Mouse (Mus musculus) liver, embryonic 14.5 days (tissue): ENCODE measurements at regions not wholly inside any gene's neighbourhood (a gene's known extent, or its start where the extent isn't known, plus 50 kb on each side); places are given as distances from the start of the nearest gene placed in this dataset.

Source experiments
- ATAC-seq: fragments of 200-750 bp; cut with Nextera tagmentation; 2 replicates; pipeline ENCODE4 v1.8.0; 2017; ENCODE audit warnings: moderate number of reproducible peaks, mild to moderate bottlenecking, moderate library complexity; ENCODE audit not compliant: insufficient read depth
- DNase-seq, 3 experiments: peaks; one replicate each; pipeline ENCODE4 v3.0.0-alpha.2; 2012 to 2013; ENCODE audit warnings: low read depth in 3 of 3, low spot score in 3 of 3
- H3K27ac ChIP-seq: fragments of 300-500 bp; sonication (generic); 2 replicates; pipeline ENCODE4 v1.5.1; 2014; ENCODE audit warnings: moderate library complexity, mild to moderate bottlenecking, control low read depth, inconsistent platforms
- H3K27me3 ChIP-seq: fragments of 300-500 bp; sonication (generic); 2 replicates; pipeline ENCODE4 v1.6.1; 2014; ENCODE audit warnings: mild to moderate bottlenecking, low read length, moderate library complexity; ENCODE audit not compliant: control insufficient read depth, insufficient read depth
- H3K36me3 ChIP-seq: fragments of 300-500 bp; sonication (generic); replicated peaks from 2 replicates; pipeline ENCODE4 v1.6.1; 2014; ENCODE audit warnings: low read depth; ENCODE audit not compliant: control insufficient read depth, insufficient read depth
- H3K4me1 ChIP-seq, 2 experiments: fragments of 200-500 bp in 1 of 2; fragments of 300-500 bp in 1 of 2; sonication (generic) in 1 of 2; replicated peaks; 2 replicates each; pipeline ENCODE4 v1.6.1; 2012 to 2014; ENCODE audit warnings: antibody characterized with exemption in 1 of 2, inconsistent platforms in 1 of 2, low read length in 1 of 2; ENCODE audit not compliant: control insufficient read depth in 2 of 2, insufficient read depth in 2 of 2
- H3K4me2 ChIP-seq: fragments of 300-500 bp; sonication (generic); 2 replicates; pipeline ENCODE4 v1.6.1; 2014; ENCODE audit warnings: low read depth, mild to moderate bottlenecking, control low read depth, moderate library complexity
- H3K4me3 ChIP-seq, 2 experiments: fragments of 200-500 bp in 1 of 2; fragments of 300-500 bp in 1 of 2; sonication (generic) in 1 of 2; 2 replicates each; pipeline ENCODE4 v1.5.1; 2012 to 2014; ENCODE audit warnings: low read depth in 2 of 2, low read length in 2 of 2, mild to moderate bottlenecking in 2 of 2, control low read depth in 1 of 2, inconsistent platforms in 1 of 2, moderate library complexity in 1 of 2; ENCODE audit not compliant: insufficient read depth in 1 of 2
- H3K9ac ChIP-seq: fragments of 300-500 bp; sonication (generic); replicated peaks from 2 replicates; pipeline ENCODE4 v1.6.1; 2014; ENCODE audit warnings: mild to moderate bottlenecking, control low read depth, moderate library complexity
- H3K9me3 ChIP-seq: fragments of 300-500 bp; sonication (generic); 2 replicates; pipeline ENCODE4 v1.6.1; 2016; ENCODE audit warnings: low read length, mixed read lengths; ENCODE audit not compliant: control insufficient read depth
- CTCF ChIP-seq: IDR thresholded peaks from 2 replicates; pipeline ENCODE4 v1.5.1; 2016; ENCODE audit warnings: antibody characterized with exemption, low read depth, control low read depth
- EP300 ChIP-seq: IDR thresholded peaks from 2 replicates; pipeline ENCODE4 v1.6.1; 2016; ENCODE audit warnings: antibody characterized with exemption, low read depth
- WGBS: fragments of 180-500 bp; shearing (Covaris S2); extraction: QIAGEN DNeasy Blood & Tissue Kit; methylation state at CpG from one replicate; pipeline ENCODE4 v1.1.7; 2014; ENCODE audit not compliant: insufficient replicate concordance; 5-methylcytosine and 5-hydroxymethylcytosine counted together

GRCm38 (mm10) chr3:77832230-77832805, 1454.0 kb downstream of the Rapgef2 start:
- H3K9me3 ChIP-seq, result no peaks in the 10 kb centered on the region
- no peaks in the 10 kb centered on the region for H3K4me1 ChIP-seq
- no peak overlapping the region for H3K4me3 ChIP-seq
- no peak overlapping the region for H3K4me2 ChIP-seq
- DNase-seq, result no peak
- no peaks in the 10 kb centered on the region for H3K36me3 ChIP-seq
- no peak for TF ChIP-seq CTCF
- TF ChIP-seq EP300, result no peak
- no peaks in the 10 kb centered on the region for H3K27me3 ChIP-seq
- WGBS, result 68% methylated on average over 1 of the region's 1 CpGs
- no peak for ATAC-seq
- no peak overlapping the region for H3K9ac ChIP-seq
- no peak overlapping the region for H3K27ac ChIP-seq

- H3K4me2 ChIP-seq, result no peak overlapping the region
- H3K4me1 ChIP-seq, result no peaks in the 10 kb centered on the region
- H3K4me3 ChIP-seq, result no peak overlapping the region
- no peaks in the 10 kb centered on the region for H3K27me3 ChIP-seq
- H3K36me3 ChIP-seq, result no peaks in the 10 kb centered on the region
- H3K27ac ChIP-seq, result no peak overlapping the region
- peak; percentile 51; the same call in 1 of the 2 replicates for ATAC-seq
- DNase-seq, result peak; percentile 3 to 24 (median 20)
- H3K9me3 ChIP-seq, result no peaks in the 10 kb centered on the region
- no peak overlapping the region for H3K9ac ChIP-seq
- WGBS, result 60% methylated on average over 2 of the region's 2 CpGs
- no peak for TF ChIP-seq CTCF
- TF ChIP-seq EP300, result no peak
Observed at GRCm38 (mm10) chr3:77831760-77832159, 1454.6 kb downstream of the Rapgef2 start.

- H3K27ac ChIP-seq, result no peak overlapping the region
- TF ChIP-seq CTCF, result no peak
- no peak for TF ChIP-seq EP300
Observed at GRCm38 (mm10) chr3:77831256-77831655, 1455.1 kb downstream of the Rapgef2 start.

GRCm38 (mm10) chr3:77830219-77830618, 1456.1 kb downstream of the Rapgef2 start:
- no peak overlapping the region for H3K27ac ChIP-seq
- TF ChIP-seq CTCF, result no peak
- TF ChIP-seq EP300, result no peak
- no peak overlapping the region for H3K9ac ChIP-seq
- no peak overlapping the region for H3K4me2 ChIP-seq
- no peak for DNase-seq
- no peaks in the 10 kb centered on the region for H3K36me3 ChIP-seq
- H3K4me1 ChIP-seq, result no peaks in the 10 kb centered on the region
- ATAC-seq, result no peak
- no peaks in the 10 kb centered on the region for H3K27me3 ChIP-seq
- no peaks in the 10 kb centered on the region for H3K9me3 ChIP-seq
- H3K4me3 ChIP-seq, result no peak overlapping the region

More at GRCm38 (mm10) chr3:77831256-77831655, 1455.1 kb downstream of the Rapgef2 start:
- no peak overlapping the region for H3K4me3 ChIP-seq
- ATAC-seq (no peak), DNase-seq (no peak)
- H3K36me3 ChIP-seq, result no peaks in the 10 kb centered on the region
- H3K4me1 ChIP-seq, result no peaks in the 10 kb centered on the region
- WGBS, result 68% methylated on average over 4 of the region's 4 CpGs
- no peaks in the 10 kb centered on the region for H3K9me3 ChIP-seq
- no peak overlapping the region for H3K9ac ChIP-seq
- no peaks in the 10 kb centered on the region for H3K27me3 ChIP-seq
- H3K4me2 ChIP-seq, result no peak overlapping the region

- H3K27me3 ChIP-seq, result no peaks in the 10 kb centered on the region
- DNase-seq (no peak), ATAC-seq (no peak)
- H3K27ac ChIP-seq, result no peak overlapping the region
- no peaks in the 10 kb centered on the region for H3K4me1 ChIP-seq
- H3K9ac ChIP-seq, result no peak overlapping the region
- TF ChIP-seq EP300 (no peak), CTCF (no peak)
- WGBS, result 29% methylated on average over 2 of the region's 2 CpGs
- no peaks in the 10 kb centered on the region for H3K9me3 ChIP-seq
- no peak overlapping the region for H3K4me2 ChIP-seq
- no peak overlapping the region for H3K4me3 ChIP-seq
- H3K36me3 ChIP-seq, result no peaks in the 10 kb centered on the region
Observed at GRCm38 (mm10) chr3:77800776-77801175, 1485.5 kb downstream of the Rapgef2 start.
